Mouse (Mus musculus): ENCODE results near the gene Ltbp1. TPM values are rescaled to one million over a fixed set of nuclear protein-coding genes. Genes with fewer than 3 reads are reported as not detected.

Ltbp1 gene
- polyA plus RNA-seq, 1 experiment from 2014 or later: 28.3 TPM

DNA sequence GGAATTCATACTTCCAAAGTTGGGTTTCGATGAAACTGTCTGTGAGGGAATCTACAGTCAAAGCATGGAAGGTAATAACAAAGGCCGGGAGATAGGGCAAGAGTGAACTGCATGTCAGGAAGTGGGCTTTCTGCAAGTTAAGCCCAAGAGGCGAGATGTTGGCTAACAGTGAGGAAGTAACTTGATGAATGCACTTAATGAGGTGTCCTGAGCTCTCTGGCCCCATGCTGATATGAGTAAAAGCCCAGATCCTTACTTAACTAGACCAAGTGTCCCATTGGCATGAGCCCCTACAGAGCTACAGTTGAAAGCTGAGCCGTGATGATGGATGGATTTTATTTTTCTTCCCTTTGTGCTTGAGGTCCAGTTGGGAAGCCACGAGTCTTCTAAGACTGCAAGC lies 276.0 kb downstream of the Ltbp1 start:
- no peak overlapping the region for H3K9ac ChIP-seq
- no peaks in the 10 kb centered on the region for H3K9me3 ChIP-seq
- H3K4me3 ChIP-seq: no peak overlapping the region
- H3K36me3 ChIP-seq: no peaks in the 10 kb centered on the region
- no peak for ATAC-seq (ENCODE audit: borderline replicate concordance, extremely low read depth, low FRiP score, low TSS enrichment)
- no peaks in the 10 kb centered on the region for H3K27me3 ChIP-seq
- H3K4me2 ChIP-seq: no peak overlapping the region
- WGBS: 62% methylated on average over 5 of the region's 5 CpGs
- H3K4me1 ChIP-seq: peaks cover 10% of the 10 kb centered on the region; the same call in 1 of the 2 replicates
- H3K27ac ChIP-seq: no peak overlapping the region

DNA sequence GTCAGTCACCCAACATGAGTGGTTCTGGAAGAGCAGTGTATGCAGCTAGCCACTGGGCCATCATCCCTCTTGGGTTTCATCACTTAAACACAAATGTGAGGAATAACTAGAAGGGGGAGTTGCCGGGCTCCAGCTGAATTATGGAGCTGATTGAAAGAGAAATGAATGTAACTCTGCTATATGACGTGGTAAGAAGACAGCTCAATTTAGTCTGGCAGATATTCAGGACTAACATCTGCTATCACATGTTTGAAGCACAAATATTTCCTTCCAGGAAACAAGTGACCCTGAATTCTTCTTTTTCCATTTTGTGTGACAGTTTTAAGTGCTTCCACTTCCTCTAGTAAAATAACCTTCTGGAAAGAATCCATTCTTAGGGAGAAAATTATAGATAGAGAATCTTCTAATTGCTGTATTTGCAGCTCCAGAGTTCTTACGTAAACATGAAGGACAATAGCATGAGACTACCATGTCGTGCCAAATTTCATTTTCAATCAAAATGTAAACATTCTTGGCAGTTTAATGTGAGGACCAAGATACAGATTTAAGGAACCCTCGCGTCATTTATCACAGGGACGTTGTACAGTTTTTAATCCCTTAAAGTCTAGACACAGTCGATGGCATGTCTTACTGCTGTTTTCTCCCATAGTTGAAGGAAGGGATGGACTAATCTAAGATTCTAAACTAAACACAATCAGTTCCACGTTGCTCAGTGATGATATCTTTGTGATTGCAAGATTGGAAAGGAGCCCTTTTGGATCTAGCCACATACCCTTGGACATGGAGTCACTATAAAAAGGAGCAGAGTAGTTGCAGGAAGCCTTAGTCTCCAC lies 279.7 kb downstream of the Ltbp1 start:
- Histone ChIP-seq H3K9me3 (no peaks in the 10 kb centered on the region), H3K27me3 (no peaks in the 10 kb centered on the region), H3K27ac (no peak overlapping the region), H3K9ac (no peak overlapping the region), H3K36me3 (no peaks in the 10 kb centered on the region), H3K4me3 (no peak overlapping the region), H3K4me1 (peaks cover 10% of the 10 kb centered on the region; the same call in 1 of the 2 replicates), H3K4me2 (no peak overlapping the region)
- ATAC-seq (ENCODE audit: borderline replicate concordance, extremely low read depth, low FRiP score, low TSS enrichment): peak; percentile 23; the same call in 1 of the 2 replicates
- 35% methylated on average over 9 of the region's 9 CpGs for WGBS

DNA sequence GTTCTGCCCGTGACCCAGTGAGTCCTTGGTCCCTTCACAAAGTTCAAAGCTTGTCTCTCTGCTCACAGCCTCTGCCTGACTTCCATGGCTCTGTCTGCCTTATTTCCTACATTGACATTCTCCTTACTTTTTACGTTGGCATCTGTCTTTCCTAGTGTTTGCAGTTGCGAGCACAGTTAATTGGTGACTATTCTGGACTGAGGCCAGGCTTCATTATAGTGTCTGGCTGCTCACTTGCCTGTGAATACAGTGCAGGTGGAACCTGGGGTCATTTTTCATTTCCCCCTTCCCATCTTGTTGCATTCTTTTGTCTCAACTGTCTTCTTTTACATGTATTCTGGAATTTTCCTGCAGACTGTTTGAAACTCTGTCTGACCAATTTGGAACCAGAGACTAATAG lies 287.6 kb downstream of the Ltbp1 start:
- H3K4me1 ChIP-seq: no peaks in the 10 kb centered on the region
- no peak for ATAC-seq (ENCODE audit: borderline replicate concordance, extremely low read depth, low FRiP score, low TSS enrichment)
- H3K9me3 ChIP-seq: no peaks in the 10 kb centered on the region
- no peak overlapping the region for H3K27ac ChIP-seq
- no peaks in the 10 kb centered on the region for H3K27me3 ChIP-seq
- no peak overlapping the region for H3K4me2 ChIP-seq
- no peak overlapping the region for H3K9ac ChIP-seq
- WGBS: 72% methylated on average over 3 of the region's 3 CpGs
- H3K4me3 ChIP-seq: no peak overlapping the region
- no peaks in the 10 kb centered on the region; the same call in 1 of the 2 replicates for H3K36me3 ChIP-seq

DNA sequence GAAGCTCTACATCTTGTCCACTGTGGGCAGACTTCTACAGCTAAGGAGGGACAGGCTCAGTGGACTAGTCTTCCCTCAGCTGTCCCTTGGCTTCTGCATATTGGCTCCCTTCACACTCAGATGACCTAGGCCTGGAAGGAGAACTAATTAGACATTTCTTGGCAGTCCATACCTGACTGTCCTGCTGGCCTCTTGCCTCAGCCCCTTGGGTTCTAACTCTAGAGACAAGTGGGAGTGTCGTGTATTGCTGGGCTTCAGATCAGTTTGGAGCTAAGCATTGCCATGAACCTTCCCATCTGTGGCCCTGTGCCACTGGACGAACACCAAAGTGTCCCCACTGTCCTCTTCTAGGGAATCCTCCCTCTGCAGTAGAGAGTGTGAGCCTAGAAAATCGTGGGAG lies 288.4 kb downstream of the Ltbp1 start:
- H3K27me3 ChIP-seq: no peaks in the 10 kb centered on the region
- H3K4me1 ChIP-seq: no peaks in the 10 kb centered on the region
- H3K27ac ChIP-seq: no peak overlapping the region
- no peak overlapping the region for H3K4me2 ChIP-seq
- H3K36me3 ChIP-seq: no peaks in the 10 kb centered on the region; the same call in 1 of the 2 replicates
- H3K9me3 ChIP-seq: no peaks in the 10 kb centered on the region
- 64% methylated on average over 3 of the region's 3 CpGs for WGBS
- no peak overlapping the region for H3K4me3 ChIP-seq
- no peak overlapping the region for H3K9ac ChIP-seq
- ATAC-seq (ENCODE audit: borderline replicate concordance, extremely low read depth, low FRiP score, low TSS enrichment): no peak

DNA sequence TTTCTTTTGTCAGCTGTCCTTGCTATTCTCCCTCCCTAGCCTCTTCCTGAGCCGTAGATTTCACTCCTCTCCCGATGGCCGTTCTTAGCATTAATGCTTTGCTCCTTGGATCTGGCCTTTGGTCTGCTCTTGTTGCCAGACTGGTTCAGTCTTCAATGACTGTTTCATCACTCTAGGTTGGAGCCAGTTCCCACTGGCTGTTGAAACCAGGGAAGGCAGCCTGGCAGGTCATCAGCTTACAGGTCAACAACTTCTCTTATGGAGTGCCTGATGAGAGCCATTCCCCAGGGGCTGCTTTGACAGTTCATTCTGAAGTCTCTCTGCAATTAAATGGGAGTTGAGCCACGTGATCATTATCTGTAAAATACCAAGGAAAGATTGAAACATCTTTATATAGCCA lies 295.5 kb downstream of the Ltbp1 start:
- H3K36me3 ChIP-seq: no peaks in the 10 kb centered on the region; the same call in 1 of the 2 replicates
- H3K27ac ChIP-seq: no peak overlapping the region
- WGBS: 77% methylated on average over 4 of the region's 4 CpGs
- no peak overlapping the region for H3K4me2 ChIP-seq
- H3K4me3 ChIP-seq: no peak overlapping the region
- no peak overlapping the region for H3K9ac ChIP-seq
- ATAC-seq (ENCODE audit: borderline replicate concordance, extremely low read depth, low FRiP score, low TSS enrichment): no peak
- no peaks in the 10 kb centered on the region for H3K9me3 ChIP-seq
- H3K27me3 ChIP-seq: no peaks in the 10 kb centered on the region
- no peaks in the 10 kb centered on the region for H3K4me1 ChIP-seq

DNA sequence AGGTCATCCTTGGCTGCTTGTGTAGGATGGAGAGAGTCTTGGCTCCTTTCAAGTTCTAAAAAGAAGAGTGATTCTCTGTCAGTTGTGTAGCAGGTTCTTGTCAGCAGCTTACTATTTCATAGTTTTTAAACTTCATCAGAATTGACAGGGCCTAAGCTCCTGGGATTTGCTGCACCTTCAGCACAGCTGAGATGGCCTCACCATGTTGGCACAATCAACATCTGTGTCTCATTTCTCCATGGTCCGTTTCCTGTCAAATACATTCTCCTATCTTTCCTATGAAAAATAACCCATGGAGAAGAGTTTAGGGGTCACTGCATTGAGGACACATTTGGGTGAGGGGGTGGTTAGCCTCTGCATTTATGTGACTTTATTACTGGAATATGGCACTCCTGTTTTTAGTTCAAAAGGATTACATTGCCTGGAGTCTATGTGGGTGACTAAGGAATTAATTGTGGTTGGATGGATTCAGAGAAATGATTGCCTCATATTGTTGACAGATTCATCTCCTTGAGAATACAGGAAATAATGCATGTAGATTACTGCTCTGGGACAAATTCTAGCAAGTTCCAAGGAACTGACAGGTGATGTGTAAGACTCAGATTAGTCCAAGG lies 299.5 kb downstream of the Ltbp1 start:
- no peaks in the 10 kb centered on the region for H3K27me3 ChIP-seq
- H3K27ac ChIP-seq: no peak overlapping the region
- no peak overlapping the region for H3K4me3 ChIP-seq
- peaks cover 10% of the 10 kb centered on the region; the same call in 1 of the 2 replicates for H3K4me1 ChIP-seq
- H3K9me3 ChIP-seq: no peaks in the 10 kb centered on the region
- WGBS: 83% methylated on average over 1 of the region's 1 CpGs
- H3K4me2 ChIP-seq: no peak overlapping the region
- no peak for ATAC-seq (ENCODE audit: borderline replicate concordance, extremely low read depth, low FRiP score, low TSS enrichment)
- no peaks in the 10 kb centered on the region for H3K36me3 ChIP-seq
- H3K9ac ChIP-seq: no peak overlapping the region

DNA sequence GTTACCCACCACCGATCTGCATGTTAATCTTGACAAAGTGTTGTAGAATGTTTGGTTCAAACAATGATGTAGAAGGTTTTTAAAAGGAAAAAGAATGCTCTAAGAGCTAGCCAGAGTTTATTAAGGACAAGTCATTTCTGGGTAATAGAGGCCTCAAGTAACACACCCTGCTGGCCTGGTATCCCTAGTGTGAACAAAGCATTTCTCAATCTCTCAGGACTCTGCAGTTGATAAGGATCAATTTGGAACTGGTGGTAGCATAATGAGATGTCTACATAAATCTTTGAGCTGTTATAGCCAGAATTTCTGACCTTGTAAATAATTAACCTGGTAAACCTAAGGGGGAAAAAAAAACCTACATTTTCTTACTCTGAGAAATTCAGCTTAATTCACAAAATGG lies 300.3 kb downstream of the Ltbp1 start:
- ATAC-seq (ENCODE audit: borderline replicate concordance, extremely low read depth, low FRiP score, low TSS enrichment): no peak
- Histone ChIP-seq H3K4me2 (no peak overlapping the region), H3K27me3 (no peaks in the 10 kb centered on the region), H3K4me3 (no peak overlapping the region), H3K9ac (no peak overlapping the region), H3K27ac (no peak overlapping the region), H3K4me1 (peaks cover 10% of the 10 kb centered on the region; the same call in 1 of the 2 replicates), H3K36me3 (no peaks in the 10 kb centered on the region), H3K9me3 (no peaks in the 10 kb centered on the region)
- 57% methylated on average over 1 of the region's 1 CpGs for WGBS

DNA sequence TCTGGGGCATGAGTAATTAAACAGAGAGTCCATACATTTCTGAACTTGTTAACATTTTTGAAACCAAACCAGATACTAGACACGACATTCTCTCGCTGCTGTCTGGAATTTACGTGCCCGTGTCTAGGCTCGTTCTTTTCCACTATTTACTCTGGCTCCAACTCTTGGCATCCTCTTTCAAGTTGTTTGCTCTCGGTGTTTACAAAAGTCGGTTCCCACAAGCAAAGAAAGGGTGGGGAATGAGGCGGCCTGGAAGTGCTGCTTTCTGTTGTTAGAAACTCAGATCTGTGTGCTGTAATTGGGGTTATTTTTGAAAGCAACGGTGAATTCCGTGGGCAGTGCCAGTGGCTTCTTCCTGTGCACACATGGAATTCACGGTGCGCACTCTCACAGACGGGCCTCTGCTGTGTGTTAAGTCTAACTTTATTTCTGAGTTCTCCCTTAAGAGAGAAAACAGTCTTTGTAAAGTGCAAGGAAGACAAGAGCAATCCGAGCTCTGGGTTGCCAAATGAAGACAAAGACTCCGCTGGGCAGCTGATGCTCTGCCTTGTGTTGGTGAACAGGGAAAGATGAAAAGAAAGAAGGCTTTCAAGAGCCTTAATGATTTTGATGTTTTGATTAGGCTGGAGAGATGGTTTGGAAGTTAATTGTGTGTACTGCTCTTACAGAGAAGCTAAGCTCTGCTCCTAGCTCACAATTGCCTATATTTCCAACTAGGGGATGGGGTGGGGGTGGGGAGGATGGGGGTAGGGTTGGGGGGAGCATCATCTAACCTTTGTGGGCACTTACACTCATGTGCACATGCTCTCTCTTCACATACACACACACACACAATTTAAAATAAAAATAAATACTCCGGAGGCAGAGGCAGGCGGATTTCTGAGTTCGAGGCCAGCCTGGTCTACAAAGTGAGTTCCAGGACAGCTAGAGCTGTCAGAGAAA lies 302.0 kb downstream of the Ltbp1 start:
- ATAC-seq (ENCODE audit: borderline replicate concordance, extremely low read depth, low FRiP score, low TSS enrichment): peak; percentile 52; the same call in 1 of the 2 replicates
- Histone ChIP-seq H3K9ac (no peak overlapping the region), H3K27me3 (no peaks in the 10 kb centered on the region), H3K9me3 (no peaks in the 10 kb centered on the region), H3K4me2 (peak overlapping the region; percentile 27), H3K27ac (peak overlapping the region; percentile 64), H3K4me3 (no peak overlapping the region), H3K36me3 (no peaks in the 10 kb centered on the region), H3K4me1 (peaks cover 10% of the 10 kb centered on the region; the same call in 1 of the 2 replicates)
- WGBS: 43% methylated on average over 18 of the region's 18 CpGs

DNA sequence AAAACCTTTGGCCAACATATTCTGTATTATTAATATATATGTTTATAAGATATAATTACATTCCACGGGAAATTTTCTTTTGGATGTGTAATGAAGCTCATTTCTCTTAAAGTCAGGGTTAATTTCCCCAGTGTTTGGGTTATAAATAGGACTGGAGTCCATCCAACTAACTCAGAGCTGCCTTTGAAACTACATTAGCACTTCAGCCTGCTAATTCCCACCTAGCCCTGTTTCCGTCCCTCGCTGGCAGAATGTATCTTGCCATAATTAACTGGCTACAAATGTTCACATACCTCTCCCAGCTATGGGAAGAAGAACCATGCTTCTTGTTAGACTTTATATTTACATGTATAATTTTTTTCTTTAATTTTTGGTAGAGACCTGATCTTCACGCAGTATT lies 311.7 kb downstream of the Ltbp1 start:
- 74% methylated on average over 4 of the region's 4 CpGs for WGBS
- Histone ChIP-seq H3K9me3 (no peaks in the 10 kb centered on the region), H3K4me2 (no peak overlapping the region), H3K4me3 (no peak overlapping the region), H3K4me1 (no peaks in the 10 kb centered on the region), H3K36me3 (peaks cover 6% of the 10 kb centered on the region; the same call in 1 of the 2 replicates), H3K27ac (no peak overlapping the region), H3K9ac (no peak overlapping the region), H3K27me3 (no peaks in the 10 kb centered on the region)
- ATAC-seq (ENCODE audit: borderline replicate concordance, extremely low read depth, low FRiP score, low TSS enrichment): no peak

DNA sequence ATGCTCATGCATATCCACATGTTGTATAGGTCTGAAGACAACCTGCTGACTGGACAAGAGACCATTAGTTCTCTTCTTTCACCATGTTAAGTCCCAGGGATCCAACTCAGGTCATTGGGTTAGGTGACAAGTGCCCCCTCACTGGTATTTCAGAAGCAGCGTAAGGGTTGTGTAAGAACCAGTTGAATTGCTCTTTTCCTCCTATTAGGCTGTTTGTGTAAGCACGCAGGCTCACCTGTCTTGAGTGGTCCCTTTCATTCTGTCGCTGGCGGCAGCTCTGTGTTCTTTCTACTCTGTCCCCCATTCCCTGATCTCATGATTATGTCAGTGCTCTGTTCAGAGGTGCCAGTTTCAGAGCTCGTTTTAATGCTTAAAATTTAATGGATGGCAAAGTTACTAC lies 317.9 kb downstream of the Ltbp1 start:
- Histone ChIP-seq H3K9me3 (no peaks in the 10 kb centered on the region), H3K9ac (no peak overlapping the region), H3K4me3 (no peak overlapping the region), H3K4me2 (no peak overlapping the region), H3K27me3 (no peaks in the 10 kb centered on the region), H3K4me1 (no peaks in the 10 kb centered on the region), H3K36me3 (no peaks in the 10 kb centered on the region), H3K27ac (no peak overlapping the region)
- ATAC-seq (ENCODE audit: borderline replicate concordance, extremely low read depth, low FRiP score, low TSS enrichment): no peak
- WGBS: 70% methylated on average over 5 of the region's 5 CpGs

DNA sequence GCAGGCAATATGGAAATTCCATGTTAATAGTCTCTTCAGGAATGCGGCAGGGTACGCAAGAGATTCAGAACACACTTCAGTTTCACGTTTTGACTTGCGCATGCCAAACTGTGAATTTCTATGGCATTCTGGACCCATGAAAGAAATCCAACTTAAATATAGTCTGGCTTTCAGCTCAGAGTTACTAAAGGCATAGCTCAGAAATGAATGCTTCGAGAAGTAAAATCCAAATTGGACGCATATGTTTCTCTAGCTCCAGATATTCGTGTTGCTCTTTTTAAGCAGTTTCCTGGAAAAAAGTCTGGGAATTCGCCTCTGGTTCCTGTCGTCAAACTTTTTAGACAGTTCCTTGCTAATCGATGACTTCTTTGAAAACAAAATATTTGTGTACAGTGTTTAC lies 318.4 kb downstream of the Ltbp1 start:
- Histone ChIP-seq H3K9me3 (no peaks in the 10 kb centered on the region), H3K4me3 (no peak overlapping the region), H3K36me3 (no peaks in the 10 kb centered on the region), H3K9ac (no peak overlapping the region), H3K27me3 (no peaks in the 10 kb centered on the region), H3K27ac (no peak overlapping the region), H3K4me1 (no peaks in the 10 kb centered on the region), H3K4me2 (no peak overlapping the region)
- no peak for ATAC-seq (ENCODE audit: borderline replicate concordance, extremely low read depth, low FRiP score, low TSS enrichment)
- 83% methylated on average over 10 of the region's 10 CpGs for WGBS

All from lung, embryonic 15.5 days (tissue).